Mouse (Mus musculus) forebrain, embryonic 16.5 days (tissue): Measurements from ENCODE around the gene Fbxw5. TPM values are rescaled to one million over a fixed set of nuclear protein-coding genes. Genes with fewer than 3 reads are reported as not detected.

Experiments used
- ATAC-seq: fragments of 200-750 bp; cut with Nextera tagmentation; 2 replicates; pipeline ENCODE4 v1.8.0; 2017; ENCODE audit warnings: mild to moderate bottlenecking, moderate library complexity
- H3K27ac ChIP-seq: fragments of 300-500 bp; sonication (generic); 2 replicates; pipeline ENCODE4 v1.5.1; 2014; ENCODE audit warnings: low read length, control low read depth
- H3K27me3 ChIP-seq: fragments of 300-500 bp; sonication (generic); replicated peaks from 2 replicates; pipeline ENCODE4 v1.6.1; 2014; ENCODE audit warnings: low read length; ENCODE audit not compliant: control insufficient read depth, insufficient read depth
- H3K36me3 ChIP-seq: fragments of 300-500 bp; sonication (generic); 2 replicates; pipeline ENCODE4 v1.6.1; 2014; ENCODE audit not compliant: control insufficient read depth, insufficient read depth
- H3K4me1 ChIP-seq: fragments of 300-500 bp; sonication (generic); replicated peaks from 2 replicates; pipeline ENCODE4 v1.6.1; 2014; ENCODE audit warnings: low read length; ENCODE audit not compliant: control insufficient read depth, insufficient read depth
- H3K4me2 ChIP-seq: fragments of 300-500 bp; sonication (generic); 2 replicates; pipeline ENCODE4 v1.6.1; 2014; ENCODE audit warnings: mild to moderate bottlenecking, low read length, control low read depth
- H3K4me3 ChIP-seq: fragments of 300-500 bp; sonication (generic); replicated peaks from 2 replicates; pipeline ENCODE4 v1.5.1; 2014; ENCODE audit warnings: mild to moderate bottlenecking, low read length, control low read depth
- H3K9ac ChIP-seq: fragments of 300-500 bp; sonication (generic); replicated peaks from 2 replicates; pipeline ENCODE4 v1.6.1; 2014; ENCODE audit warnings: low read depth, low read length, control low read depth
- H3K9me3 ChIP-seq: fragments of 300-500 bp; sonication (generic); 2 replicates; pipeline ENCODE4 v1.6.1; 2016; ENCODE audit warnings: low read length; ENCODE audit not compliant: control insufficient read depth
- WGBS: fragments of 180-500 bp; shearing (Covaris S2); extraction: QIAGEN DNeasy Blood & Tissue Kit; methylation state at CpG from one replicate; pipeline ENCODE4 v1.1.7; 2014; 5-methylcytosine and 5-hydroxymethylcytosine counted together
- polyA plus RNA-seq: library from polyadenylated mRNA; unstranded; fragments of >200 nt; fragmentation: Nextera tagmentation; extraction: Ambion mirVana; gene quantifications from 2 replicates; pipeline ENCODE4 v1.2.1, GENCODE M21; 2015

The Fbxw5 gene
- polyA plus RNA-seq, 1 experiment from 2014 or later: 156 TPM

DNA sequence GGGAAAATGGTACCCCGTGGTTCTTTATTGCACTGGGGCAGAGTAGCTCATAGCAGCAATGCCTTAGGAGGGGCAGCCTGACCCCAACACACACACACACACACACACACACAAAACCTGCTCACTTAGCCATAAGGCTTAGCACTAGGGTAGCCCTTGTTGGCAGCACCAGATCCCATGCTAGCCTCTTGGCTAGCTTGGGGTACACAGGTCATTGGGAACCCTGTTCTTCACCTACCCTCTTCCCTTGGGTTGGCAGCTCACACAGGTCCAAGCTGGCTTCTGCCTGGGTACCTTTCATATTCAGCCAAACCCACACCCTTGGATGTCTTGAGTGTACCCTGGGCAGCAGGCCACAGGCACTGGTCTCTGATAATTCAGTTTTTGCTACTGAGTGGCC is 4.5 kb downstream of the Fbxw5 start:
- Histone ChIP-seq H3K27me3 (no peaks in the 10 kb centered on the region), H3K4me2 (no peak overlapping the region), H3K4me1 (peaks cover 13% of the 10 kb centered on the region), H3K36me3 (peaks cover 15% of the 10 kb centered on the region), H3K4me3 (no peak overlapping the region), H3K9me3 (no peaks in the 10 kb centered on the region), H3K9ac (no peak overlapping the region), H3K27ac (no peak overlapping the region)
- WGBS: 86% methylated on average over 1 of the region's 1 CpGs
- ATAC-seq: no peak

DNA sequence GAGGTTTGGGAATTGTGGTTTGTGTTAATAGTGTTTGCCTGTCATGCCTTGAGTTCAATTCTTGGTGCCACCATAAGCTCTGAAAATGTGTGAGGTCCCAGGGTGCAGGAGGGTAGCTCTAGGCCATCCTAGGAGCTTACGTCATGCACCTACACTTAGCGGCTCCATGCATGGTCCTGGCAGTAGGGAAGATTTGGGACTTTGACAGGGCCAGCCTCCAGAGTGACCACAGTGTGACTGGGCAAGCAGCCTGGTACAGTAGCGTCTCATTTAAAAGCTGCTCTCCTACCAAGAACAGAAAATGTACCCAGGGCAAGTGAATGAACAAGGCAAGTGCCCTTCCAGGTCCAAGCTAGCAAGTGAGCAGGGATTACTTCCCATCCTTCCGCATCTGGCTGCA is 5.3 kb downstream of the Fbxw5 start:
- H3K36me3 ChIP-seq: peaks cover 15% of the 10 kb centered on the region
- WGBS: 91% methylated on average over 4 of the region's 4 CpGs
- no peaks in the 10 kb centered on the region for H3K9me3 ChIP-seq
- no peak overlapping the region for H3K9ac ChIP-seq
- H3K4me2 ChIP-seq: no peak overlapping the region
- H3K4me1 ChIP-seq: peaks cover 10% of the 10 kb centered on the region
- H3K4me3 ChIP-seq: no peak overlapping the region
- ATAC-seq: no peak
- no peak overlapping the region for H3K27ac ChIP-seq
- H3K27me3 ChIP-seq: no peaks in the 10 kb centered on the region

DNA sequence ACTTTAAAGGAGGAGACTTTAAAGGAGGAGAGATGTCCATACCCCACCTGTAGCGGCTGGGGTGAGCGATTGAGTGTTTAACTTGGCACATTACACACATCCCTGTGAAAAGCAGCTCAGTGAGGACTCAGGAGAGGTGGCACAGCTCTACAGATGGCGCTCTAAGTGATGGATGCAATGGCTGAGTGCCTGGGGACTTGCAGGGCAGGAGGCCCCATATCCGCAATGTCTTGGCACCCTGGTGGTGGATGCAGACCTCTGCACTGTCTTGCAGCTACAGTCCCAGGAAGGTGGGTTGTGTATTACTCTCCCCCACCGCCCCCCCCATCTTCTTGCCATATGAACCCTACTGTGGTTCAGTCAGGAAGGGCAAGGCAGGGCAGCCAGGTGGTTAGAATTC is 6.4 kb downstream of the Fbxw5 start:
- Histone ChIP-seq H3K27ac (no peak overlapping the region), H3K9me3 (no peaks in the 10 kb centered on the region), H3K4me1 (peaks cover 2% of the 10 kb centered on the region), H3K9ac (no peak overlapping the region), H3K4me2 (no peak overlapping the region), H3K4me3 (no peak overlapping the region), H3K36me3 (peaks cover 15% of the 10 kb centered on the region), H3K27me3 (no peaks in the 10 kb centered on the region)
- ATAC-seq: no peak; the same call in 1 of the 2 replicates
- 32% methylated on average over 5 of the region's 5 CpGs for WGBS

DNA sequence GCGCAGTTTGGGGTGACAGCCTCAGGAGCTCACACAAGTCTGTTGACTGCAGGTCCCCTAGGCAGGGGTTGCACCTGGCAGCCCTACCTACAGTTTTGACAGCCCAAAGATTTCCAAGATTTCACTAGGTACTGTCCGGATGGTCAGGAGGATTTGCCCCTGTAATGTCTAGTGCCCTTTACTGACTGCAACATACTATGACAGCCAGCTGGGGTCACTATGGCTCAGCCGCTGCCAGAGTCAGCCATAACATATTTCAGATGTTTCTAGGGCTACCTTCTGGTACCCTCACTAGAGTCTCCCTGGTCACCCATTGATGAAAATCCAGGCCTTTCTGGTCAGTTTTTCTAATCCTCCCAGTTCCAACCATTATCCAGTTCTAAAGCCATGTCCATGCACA is 9.4 kb downstream of the Fbxw5 start:
- H3K9ac ChIP-seq: no peak overlapping the region
- no peaks in the 10 kb centered on the region for H3K9me3 ChIP-seq
- H3K4me3 ChIP-seq: no peak overlapping the region
- no peaks in the 10 kb centered on the region for H3K27me3 ChIP-seq
- no peak overlapping the region for H3K4me2 ChIP-seq
- peaks cover 2% of the 10 kb centered on the region for H3K36me3 ChIP-seq
- no peak overlapping the region for H3K27ac ChIP-seq
- H3K4me1 ChIP-seq: no peaks in the 10 kb centered on the region
- WGBS: 71% methylated on average over 3 of the region's 3 CpGs
- ATAC-seq: no peak

DNA sequence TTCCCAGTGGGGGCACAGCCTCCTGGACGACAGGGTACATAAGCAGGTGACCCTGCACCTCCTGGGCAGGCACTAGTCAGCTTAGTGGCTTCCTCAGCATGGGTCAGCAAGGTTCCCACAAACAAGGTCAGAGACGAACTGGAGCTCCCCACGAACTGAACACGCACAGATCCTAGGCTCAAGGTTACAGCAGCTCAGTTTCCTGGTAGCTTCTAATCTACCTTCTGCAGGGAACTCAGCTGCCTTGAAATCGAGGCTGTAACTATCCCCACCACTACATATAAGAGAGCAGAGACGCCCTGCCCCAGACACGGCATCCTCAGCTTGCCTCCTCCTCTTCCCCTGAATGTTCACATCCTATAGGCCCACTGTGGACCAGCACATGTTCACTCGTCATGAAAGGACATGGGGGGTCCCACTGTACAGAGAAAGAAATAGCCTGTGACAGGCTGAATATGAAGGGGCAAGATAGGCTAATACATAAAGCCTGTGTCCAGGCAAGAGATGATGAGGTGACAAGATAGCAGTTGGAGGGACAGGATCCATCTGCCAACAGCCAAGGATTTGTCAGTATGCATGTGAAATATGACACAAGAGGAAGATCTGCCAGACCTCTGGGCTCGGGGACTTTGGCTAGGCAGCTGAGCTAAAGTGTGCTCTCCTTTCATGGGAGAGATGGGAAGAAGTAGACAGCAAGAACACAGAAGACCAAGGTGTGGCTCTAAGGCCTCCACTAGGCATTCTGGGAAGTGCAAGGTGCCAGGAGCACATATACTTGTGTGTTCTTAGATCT is 26.2 kb downstream of the Fbxw5 start:
- Histone ChIP-seq H3K9ac (no peak overlapping the region), H3K27me3 (no peaks in the 10 kb centered on the region), H3K4me3 (no peak overlapping the region), H3K4me2 (no peak overlapping the region), H3K4me1 (no peaks in the 10 kb centered on the region), H3K9me3 (no peaks in the 10 kb centered on the region), H3K36me3 (peaks cover 24% of the 10 kb centered on the region), H3K27ac (no peak overlapping the region)
- ATAC-seq: no peak
- 93% methylated on average over 9 of the region's 9 CpGs for WGBS

DNA sequence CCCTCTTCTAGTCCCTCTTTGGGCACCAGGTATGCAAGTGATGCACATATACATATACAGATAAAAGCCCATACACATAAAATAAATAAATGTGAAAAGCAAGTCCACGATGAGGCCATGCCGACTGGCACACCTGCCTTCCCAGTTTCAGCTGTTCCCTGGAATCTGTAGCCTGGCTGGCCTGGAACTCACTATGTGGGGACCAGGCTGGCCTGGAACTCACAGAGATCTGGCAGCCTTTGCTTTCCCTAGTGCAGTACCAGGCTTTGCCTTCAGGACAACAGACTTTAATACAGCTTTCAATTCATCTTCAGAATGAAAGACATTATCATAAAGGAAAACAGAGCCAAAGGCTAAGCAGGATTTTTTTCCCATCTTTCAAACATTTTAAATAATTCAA is 33.2 kb downstream of the Fbxw5 start:
- H3K4me3 ChIP-seq: no peak overlapping the region
- no peak overlapping the region for H3K4me2 ChIP-seq
- no peak overlapping the region for H3K9ac ChIP-seq
- H3K4me1 ChIP-seq: no peaks in the 10 kb centered on the region
- H3K27me3 ChIP-seq: no peaks in the 10 kb centered on the region
- no peak for ATAC-seq
- peaks cover 9% of the 10 kb centered on the region for H3K36me3 ChIP-seq
- WGBS: 95% methylated on average over 2 of the region's 2 CpGs
- no peaks in the 10 kb centered on the region for H3K9me3 ChIP-seq
- no peak overlapping the region for H3K27ac ChIP-seq

DNA sequence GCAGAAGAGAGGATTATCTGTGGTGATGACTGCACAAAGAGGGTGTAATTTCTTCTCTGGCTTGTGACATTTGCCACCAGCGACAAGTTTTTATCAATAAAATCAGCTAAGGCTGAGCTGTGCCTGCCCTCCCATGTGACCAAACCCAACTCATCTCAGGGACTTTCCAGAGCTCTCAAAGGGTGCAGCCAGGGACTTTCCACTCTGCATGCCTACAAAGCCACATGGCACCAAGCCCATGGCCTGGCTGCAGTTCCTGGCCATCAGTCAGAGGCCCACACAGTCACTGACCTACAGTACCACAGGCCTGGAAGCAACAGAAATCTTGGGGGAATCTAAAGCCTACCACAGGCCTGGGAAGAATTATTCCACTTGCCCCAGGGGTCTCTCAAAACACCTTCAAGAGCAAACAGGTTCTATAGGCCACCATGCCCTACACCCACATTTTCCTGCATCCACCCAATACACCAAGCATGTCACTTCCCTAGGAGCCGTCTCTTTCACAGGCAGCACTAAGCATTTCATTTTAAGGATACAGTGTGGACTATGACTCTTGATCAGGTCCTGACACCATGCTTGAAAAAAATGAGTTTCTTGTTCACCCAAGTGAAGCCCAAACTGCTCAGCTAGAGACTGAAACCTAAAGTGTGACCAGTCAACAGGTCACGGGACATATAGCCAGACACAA is 33.8 kb downstream of the Fbxw5 start:
- Histone ChIP-seq H3K9ac (no peak overlapping the region), H3K9me3 (no peaks in the 10 kb centered on the region), H3K27ac (no peak overlapping the region), H3K36me3 (peaks cover 9% of the 10 kb centered on the region), H3K4me3 (no peak overlapping the region), H3K4me2 (no peak overlapping the region), H3K27me3 (no peaks in the 10 kb centered on the region), H3K4me1 (no peaks in the 10 kb centered on the region)
- WGBS: 93% methylated on average over 3 of the region's 3 CpGs
- no peak for ATAC-seq

DNA sequence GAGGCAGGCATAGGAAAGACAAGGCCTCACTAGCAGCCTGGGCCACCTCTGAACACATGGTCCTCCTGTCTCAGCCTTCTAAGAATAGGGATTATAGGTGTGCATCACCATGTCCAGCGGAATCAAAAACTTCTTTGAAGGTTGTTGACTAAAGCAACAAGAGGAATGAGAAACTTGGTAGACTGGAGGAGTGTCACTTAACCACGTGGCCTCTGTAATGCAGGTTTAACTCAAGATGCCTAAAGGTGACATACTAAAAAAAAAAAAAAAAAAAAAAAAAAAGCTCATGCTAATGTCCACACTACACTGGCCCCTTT is 34.3 kb downstream of the Fbxw5 start:
- no peak overlapping the region for H3K4me2 ChIP-seq
- H3K27me3 ChIP-seq: no peaks in the 10 kb centered on the region
- no peak for ATAC-seq
- H3K27ac ChIP-seq: no peak overlapping the region
- H3K4me1 ChIP-seq: no peaks in the 10 kb centered on the region
- WGBS: 98% methylated on average over 2 of the region's 2 CpGs
- H3K9ac ChIP-seq: no peak overlapping the region
- H3K4me3 ChIP-seq: no peak overlapping the region
- peaks cover 8% of the 10 kb centered on the region for H3K36me3 ChIP-seq
- no peaks in the 10 kb centered on the region for H3K9me3 ChIP-seq

DNA sequence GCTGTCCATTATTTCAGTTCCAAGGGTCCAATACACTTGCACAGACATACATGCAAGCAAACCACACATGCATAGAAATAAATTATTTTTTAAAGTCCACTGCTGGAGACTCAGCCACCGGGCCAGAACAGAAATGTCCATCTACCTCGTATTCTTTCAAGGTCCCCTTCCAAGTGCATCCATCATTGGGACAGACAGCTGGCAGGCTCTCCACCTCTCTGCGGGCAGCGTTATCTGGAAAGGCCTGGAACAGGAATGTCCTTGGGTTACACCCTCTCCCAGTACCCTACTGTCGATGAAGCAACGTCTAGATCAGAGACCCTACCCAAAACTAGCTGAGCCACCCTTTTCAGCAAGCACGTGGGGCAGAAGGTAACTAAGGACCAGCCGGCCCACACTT is 36.0 kb downstream of the Fbxw5 start:
- Histone ChIP-seq H3K4me3 (no peak overlapping the region), H3K4me1 (no peaks in the 10 kb centered on the region), H3K9ac (no peak overlapping the region), H3K4me2 (no peak overlapping the region), H3K9me3 (no peaks in the 10 kb centered on the region), H3K27me3 (no peaks in the 10 kb centered on the region), H3K36me3 (peaks cover 4% of the 10 kb centered on the region), H3K27ac (no peak overlapping the region)
- WGBS: 93% methylated on average over 8 of the region's 8 CpGs
- ATAC-seq: no peak
